Mouse (Mus musculus) adrenal gland, adult 2 months (tissue): ENCODE results near the gene Ppp1r14c. TPM values are rescaled to one million over a fixed set of nuclear protein-coding genes. Genes with fewer than 3 reads are reported as not detected.

Experiments used
- DNase-seq: peaks from one replicate; pipeline ENCODE4 v3.0.0; 2021
- long read RNA-seq: library from polyadenylated mRNA; stranded (forward); transcript quantifications from one replicate; pipeline ENCODE4 v2.0.0, GENCODE M21; 2021
- polyA plus RNA-seq: library from polyadenylated mRNA; depleted of rRNA; stranded (reverse); fragments of >200 nt; gene quantifications from 2 replicates; pipeline ENCODE4 v1.2.3, GENCODE M21; 2012; rRNA removed
- total RNA-seq, 2 experiments: library from RNA; stranded (reverse); gene quantifications; 2 replicates each; pipeline ENCODE4 v1.2.3; 2021

Gene Ppp1r14c
- total RNA-seq (10 to 100 TPM in 1 of 2 experiments, 1 to 10 TPM in 1; 8.6 to 15.5 TPM), polyA plus RNA-seq (7.7 and 10.4 TPM in 2 replicates)
- long read RNA-seq, transcript Ppp1r14c-201 (4 exons, 2,617 nt), result major isoform, 12 of 16 reads
- long read RNA-seq, partial matches to known transcripts, result 0 of 16 reads
- long read RNA-seq, other reads (novel, unspliced or antisense), result 3 of 16 reads

- DNase-seq, result peak; percentile 86
Observed at GRCm38 (mm10) chr10:3366036-3366869, at the start of gene Ppp1r14c. Gene Ppp1r14c (plus strand): TSS chr10:3366057.

GRCm38 (mm10) chr10:3321406-3321805 is 44.5 kb upstream of the Ppp1r14c start:
- DNase-seq, result peak; percentile 8

- peak; percentile 66 for DNase-seq
Observed at GRCm38 (mm10) chr10:3325447-3325846, 40.4 kb upstream of the Ppp1r14c start.

GRCm38 (mm10) chr10:3332880-3333279 is 33.0 kb upstream of the Ppp1r14c start:
- DNase-seq, result peak; percentile 68

GRCm38 (mm10) chr10:3334570-3334969 is 31.3 kb upstream of the Ppp1r14c start:
- DNase-seq, result no peak

- no peak for DNase-seq
Observed at GRCm38 (mm10) chr10:3336729-3337329, 29.0 kb upstream of the Ppp1r14c start.

- DNase-seq, result peak; percentile 51
Observed at GRCm38 (mm10) chr10:3337330-3337901, 28.4 kb upstream of the Ppp1r14c start.

GRCm38 (mm10) chr10:3345706-3346105 is 20.2 kb upstream of the Ppp1r14c start:
- DNase-seq, result no peak

- no peak for DNase-seq
Observed at GRCm38 (mm10) chr10:3359531-3359930, 6.3 kb upstream of the Ppp1r14c start.

- no peak for DNase-seq
Observed at GRCm38 (mm10) chr10:3365671-3366035, 204 bp upstream of the Ppp1r14c start.

GRCm38 (mm10) chr10:3366870-3367431 is 1.1 kb downstream of the Ppp1r14c start:
- DNase-seq, result peak; percentile 76

- DNase-seq, result no peak
Observed at GRCm38 (mm10) chr10:3367440-3367839, 1.6 kb downstream of the Ppp1r14c start.

GRCm38 (mm10) chr10:3383176-3383575 is 17.3 kb downstream of the Ppp1r14c start:
- no peak for DNase-seq

GRCm38 (mm10) chr10:3392251-3392650 is 26.4 kb downstream of the Ppp1r14c start:
- peak; percentile 15 for DNase-seq

GRCm38 (mm10) chr10:3393548-3393947 is 27.7 kb downstream of the Ppp1r14c start:
- no peak for DNase-seq

- no peak for DNase-seq
Observed at GRCm38 (mm10) chr10:3394193-3394592, 28.3 kb downstream of the Ppp1r14c start.

- DNase-seq, result peak; percentile 57
Observed at GRCm38 (mm10) chr10:3394671-3395288, 28.9 kb downstream of the Ppp1r14c start.

- no peak for DNase-seq
Observed at GRCm38 (mm10) chr10:3395341-3395931, 29.6 kb downstream of the Ppp1r14c start.

- DNase-seq, result no peak
Observed at GRCm38 (mm10) chr10:3396008-3396795, 30.3 kb downstream of the Ppp1r14c start.

- DNase-seq, result no peak
Observed at GRCm38 (mm10) chr10:3397406-3397805, 31.5 kb downstream of the Ppp1r14c start.

GRCm38 (mm10) chr10:3398051-3398450 is 32.2 kb downstream of the Ppp1r14c start:
- no peak for DNase-seq
